Mouse (Mus musculus): ENCODE measurements around the gene Cubn.

Cubn gene

GRCm38 (mm10) chr2:13408333-13408732 lies 83.3 kb downstream of the Cubn start:
- DNase-seq (ENCODE audit: low read depth, low spot score) = no peak

DNA sequence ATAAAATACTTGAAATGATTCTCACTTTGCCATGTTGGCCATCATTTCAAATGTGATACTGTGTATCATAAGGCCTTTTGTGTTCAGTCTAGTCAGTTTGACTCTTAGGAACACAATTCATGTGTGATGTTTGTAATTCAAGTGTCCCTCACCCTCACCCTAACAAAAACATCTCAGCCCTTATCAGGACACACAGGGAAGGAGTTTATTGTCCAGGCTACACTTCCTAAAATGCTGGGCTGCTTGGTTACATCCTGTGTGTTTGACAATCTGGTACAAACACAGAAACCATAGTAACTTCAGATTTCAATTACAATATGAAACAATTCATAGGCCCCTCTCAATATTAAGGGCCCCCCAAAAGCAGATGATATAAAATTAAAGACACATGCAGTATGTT lies 83.9 kb downstream of the Cubn start:
- no peak for DNase-seq (ENCODE audit: low read depth, low spot score)

DNA sequence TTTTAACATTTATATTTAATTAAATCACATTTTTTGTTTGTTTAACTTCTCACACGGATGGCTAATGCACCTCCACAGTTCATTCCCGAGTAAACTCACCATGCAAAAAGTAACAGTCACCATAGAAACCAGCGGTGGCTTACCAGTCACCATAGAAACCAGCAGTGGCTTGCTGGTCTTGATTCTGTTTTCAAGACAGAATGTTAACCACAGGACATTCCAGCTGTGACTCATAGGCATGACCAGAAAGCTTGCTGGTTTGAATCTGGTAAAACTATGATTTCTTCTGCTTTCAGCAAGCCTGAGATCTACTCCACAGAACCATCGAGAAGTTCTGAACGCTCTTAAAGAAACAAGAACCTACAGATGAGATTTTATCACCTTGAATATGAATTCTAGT lies 84.3 kb downstream of the Cubn start:
- DNase-seq (ENCODE audit: low read depth, low spot score) = peak; percentile 5

- DNase-seq (ENCODE audit: low read depth, low spot score) = no peak
These were observed 86.5 kb downstream of the Cubn start for GRCm38 (mm10) chr2:13404986-13405678.

GRCm38 (mm10) chr2:13400831-13401230 lies 90.8 kb downstream of the Cubn start:
- DNase-seq (ENCODE audit: low read depth, low spot score) = no peak

DNA sequence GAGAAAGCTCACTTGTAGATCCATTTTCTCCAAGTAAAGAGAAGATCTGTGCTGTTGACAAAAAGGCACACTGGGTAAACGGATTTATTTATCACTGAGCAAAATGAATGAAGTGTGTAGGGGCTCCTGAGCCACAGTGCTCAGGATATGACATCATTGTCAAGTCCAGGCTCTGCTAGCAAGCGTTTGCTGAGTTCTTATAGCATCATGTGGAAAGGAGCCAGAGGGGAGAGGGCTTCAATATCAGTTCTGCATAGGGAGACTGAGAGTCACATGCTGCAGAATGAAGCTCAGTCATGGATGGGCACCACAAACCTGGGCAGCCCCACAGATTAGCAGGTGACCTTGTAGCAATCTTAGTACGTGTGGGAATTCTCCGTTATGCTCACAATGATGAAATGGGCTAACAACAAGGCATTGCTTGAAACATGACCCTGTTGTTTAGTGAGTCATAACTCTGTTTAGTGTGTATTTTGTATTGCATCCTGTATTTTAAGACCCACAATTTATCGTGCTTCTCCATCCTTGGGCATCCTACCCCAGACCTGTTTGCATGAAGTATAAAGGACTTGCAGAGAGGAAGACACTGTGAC lies 92.0 kb downstream of the Cubn start:
- no peak for DNase-seq (ENCODE audit: low read depth, low spot score)

DNA sequence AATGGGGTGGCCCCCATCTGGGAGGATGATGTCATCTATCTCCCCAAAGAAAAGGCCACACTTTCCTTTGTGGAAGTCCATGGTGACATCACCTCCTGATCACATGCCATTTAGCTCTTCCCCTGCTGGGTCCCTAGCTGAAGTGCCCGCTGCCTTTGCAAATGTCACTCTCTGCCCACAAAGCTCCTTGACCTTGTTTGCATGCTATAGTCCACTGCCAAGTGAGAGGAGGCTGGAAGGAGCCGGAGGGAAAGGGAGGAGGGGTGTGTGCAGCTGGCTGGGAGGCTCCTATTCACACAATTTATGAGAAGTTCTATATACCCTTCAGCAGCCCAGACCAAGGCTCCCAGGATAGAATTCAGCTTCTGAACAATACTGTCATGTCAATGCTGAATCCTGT lies 92.7 kb downstream of the Cubn start:
- peak; percentile 11 for DNase-seq (ENCODE audit: low read depth, low spot score)

DNA sequence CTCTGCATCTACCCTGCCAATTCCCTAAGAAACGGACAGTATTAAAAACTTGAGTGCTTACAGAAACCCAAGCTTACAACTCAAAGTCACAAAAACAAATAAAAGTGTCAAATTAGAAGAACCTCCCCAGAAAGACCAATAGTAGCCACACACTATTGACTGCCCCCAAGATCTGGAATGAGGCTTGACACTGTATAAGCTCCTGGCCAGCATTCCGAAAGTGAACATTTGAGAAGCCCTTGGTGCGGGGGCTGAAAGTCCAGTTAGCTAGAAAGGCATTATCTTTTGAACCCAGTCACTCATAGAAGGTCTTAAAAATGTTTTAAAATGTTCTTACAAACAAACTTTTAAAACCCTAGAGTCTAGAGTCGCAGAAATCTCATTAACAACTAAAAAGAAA lies 93.1 kb downstream of the Cubn start:
- DNase-seq (ENCODE audit: low read depth, low spot score) = no peak

DNA sequence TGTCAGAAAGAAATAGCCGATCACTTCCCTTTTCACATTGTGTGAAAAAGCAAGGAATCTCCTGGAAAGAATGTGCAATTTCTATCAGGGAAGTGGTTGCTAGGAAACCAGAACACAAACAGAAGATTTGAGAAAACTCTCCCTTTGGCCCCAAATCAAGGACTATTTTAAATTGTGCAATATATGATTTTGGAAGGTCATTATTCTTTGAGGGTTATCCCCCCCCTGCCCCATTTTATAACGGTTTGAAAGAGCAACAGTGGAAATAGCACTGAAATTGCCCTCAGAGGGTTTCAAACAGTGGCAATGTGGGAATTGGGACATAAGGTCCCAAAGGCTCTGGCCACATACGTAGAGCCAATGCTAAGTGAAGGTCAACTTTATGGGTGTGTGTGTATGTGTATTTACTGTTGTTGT lies 95.5 kb downstream of the Cubn start:
- no peak for DNase-seq (ENCODE audit: low read depth, low spot score)

- no peak for DNase-seq (ENCODE audit: low read depth, low spot score)
These were observed 100.6 kb downstream of the Cubn start for GRCm38 (mm10) chr2:13391018-13391417.

- DNase-seq (ENCODE audit: low read depth, low spot score) = no peak
These were observed 105.0 kb downstream of the Cubn start for GRCm38 (mm10) chr2:13386631-13387030.

- no peak for DNase-seq (ENCODE audit: low read depth, low spot score)
These were observed 105.9 kb downstream of the Cubn start for GRCm38 (mm10) chr2:13385542-13386345.

- DNase-seq (ENCODE audit: low read depth, low spot score) = no peak
These were observed 106.7 kb downstream of the Cubn start for GRCm38 (mm10) chr2:13384775-13385541.

GRCm38 (mm10) chr2:13376166-13376565 lies 115.4 kb downstream of the Cubn start:
- DNase-seq (ENCODE audit: low read depth, low spot score) = no peak

DNA sequence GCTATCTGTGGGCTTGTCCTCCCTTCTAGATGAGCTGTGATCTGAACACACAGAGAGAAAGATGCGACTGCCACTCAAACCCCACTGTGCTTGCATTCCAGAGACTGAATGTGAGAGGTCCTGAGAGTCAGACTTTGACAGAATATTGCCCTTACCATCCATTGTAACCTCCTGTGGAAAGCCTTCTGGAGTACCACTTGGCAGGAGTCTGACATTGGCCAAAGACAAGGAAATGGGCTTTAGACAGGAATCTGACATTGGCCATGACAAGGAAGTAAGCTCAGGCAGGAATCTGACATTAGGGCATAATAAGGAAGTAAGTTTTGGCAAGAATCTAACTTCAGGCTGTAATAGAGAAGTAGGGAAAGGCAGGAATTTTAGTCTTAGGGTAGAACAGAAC lies 118.3 kb downstream of the Cubn start:
- DNase-seq (ENCODE audit: low read depth, low spot score) = no peak

- DNase-seq (ENCODE audit: low read depth, low spot score) = no peak
These were observed 118.8 kb downstream of the Cubn start for GRCm38 (mm10) chr2:13372825-13373224.

DNA sequence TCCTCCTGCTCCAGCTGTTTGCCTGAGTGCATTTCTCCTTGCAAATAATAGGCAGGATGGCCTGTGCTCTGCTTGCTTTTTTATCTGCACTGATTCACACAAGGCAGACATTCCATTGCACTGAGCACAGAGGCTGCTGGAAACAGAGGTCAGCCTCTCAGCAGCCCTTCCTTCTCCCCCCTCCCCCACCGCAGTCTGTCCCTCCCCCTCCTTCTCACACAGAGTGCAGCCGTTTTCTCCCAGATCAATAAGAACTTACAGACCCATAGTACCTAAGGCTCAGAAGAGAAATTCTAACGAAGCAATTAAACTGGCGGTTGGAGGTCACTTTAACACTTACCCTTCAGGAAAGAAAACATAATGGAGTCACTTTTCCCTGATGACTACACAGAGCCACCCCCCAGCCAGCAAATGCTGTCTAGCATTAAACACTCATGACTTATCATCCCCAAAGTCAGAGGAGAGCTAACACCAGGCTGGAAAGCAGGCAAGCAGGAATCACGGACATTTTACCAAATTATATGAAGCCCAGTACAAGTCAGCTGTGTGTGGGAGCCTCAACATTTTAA lies 119.3 kb downstream of the Cubn start:
- peak; percentile 73 for DNase-seq (ENCODE audit: low read depth, low spot score)

DNA sequence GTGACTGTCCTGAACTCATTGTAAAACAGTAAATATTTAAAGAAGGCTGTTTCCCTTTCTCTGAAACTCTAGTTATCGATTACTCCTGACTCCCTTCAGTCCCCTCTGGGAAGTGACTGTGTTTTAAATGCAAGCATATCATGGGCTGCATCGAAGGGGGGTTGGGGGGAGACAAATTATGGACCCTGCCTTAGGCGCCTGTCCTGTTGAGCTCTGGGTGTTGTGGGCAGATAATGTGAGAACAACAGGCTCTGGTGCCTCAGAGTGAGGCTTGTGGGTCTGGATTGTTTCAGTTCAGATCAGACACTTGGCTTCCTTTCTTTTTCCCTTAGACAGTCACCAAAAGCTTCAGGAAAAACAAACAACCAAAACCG lies 119.8 kb downstream of the Cubn start:
- peak; percentile 3 for DNase-seq (ENCODE audit: low read depth, low spot score)

- no peak for DNase-seq (ENCODE audit: low read depth, low spot score)
These were observed 120.4 kb downstream of the Cubn start for GRCm38 (mm10) chr2:13371072-13371796.

DNA sequence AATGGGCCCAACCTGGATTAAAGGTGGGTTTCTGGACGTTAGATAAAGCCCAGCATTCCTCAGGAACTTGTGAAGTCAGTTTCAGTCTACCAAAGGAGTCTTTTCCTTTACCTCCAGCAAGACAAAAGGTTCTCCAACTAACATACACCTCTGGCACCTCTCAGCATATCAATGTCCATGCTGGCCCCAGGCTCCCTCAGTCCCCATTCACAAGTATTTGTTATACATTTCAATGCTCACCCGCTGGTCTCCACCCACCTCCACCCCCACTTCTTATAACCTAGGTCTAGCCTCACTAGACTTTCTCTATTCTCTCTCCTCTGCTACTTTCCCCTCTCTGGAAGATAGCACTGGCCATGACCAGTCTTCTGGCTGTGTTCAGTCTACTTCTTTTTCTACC lies 121.1 kb downstream of the Cubn start:
- DNase-seq (ENCODE audit: low read depth, low spot score) = peak; percentile 94

DNA sequence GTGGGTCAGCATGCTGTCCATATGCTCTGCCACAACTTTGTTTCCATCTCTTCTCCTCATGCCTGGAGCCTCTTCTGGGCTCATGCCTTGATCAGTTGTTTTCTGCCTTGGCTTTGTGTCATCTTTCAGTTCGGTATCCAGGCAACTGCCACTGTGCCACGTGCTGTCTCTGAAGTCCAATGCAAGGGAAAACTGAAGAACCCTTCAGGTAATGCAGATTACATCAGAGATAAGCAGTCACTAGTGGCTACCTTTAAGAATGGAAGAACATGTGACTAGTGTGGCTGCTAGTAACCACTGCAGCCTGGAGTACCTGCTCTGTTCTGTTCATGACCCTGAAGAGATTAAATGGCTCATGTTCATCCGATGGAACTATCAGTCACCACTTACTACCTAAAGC lies 123.1 kb downstream of the Cubn start:
- no peak for DNase-seq (ENCODE audit: low read depth, low spot score)

Measured in ES-CJ7 (cell line).